Mouse (Mus musculus): Measurements from ENCODE around the gene Rhoj.
"Not testable (repeated sequence)": the region's sequence is repeated elsewhere in the genome, so short reads cannot be mapped to it uniquely, and the experiment has no call there.

The Rhoj gene

GRCm38 (mm10) chr12:75349537-75349936 lies 41.4 kb downstream of the Rhoj start:
- DNase-seq (ENCODE audit: low spot score in 2 of 2), result not testable (repeated sequence)

DNA sequence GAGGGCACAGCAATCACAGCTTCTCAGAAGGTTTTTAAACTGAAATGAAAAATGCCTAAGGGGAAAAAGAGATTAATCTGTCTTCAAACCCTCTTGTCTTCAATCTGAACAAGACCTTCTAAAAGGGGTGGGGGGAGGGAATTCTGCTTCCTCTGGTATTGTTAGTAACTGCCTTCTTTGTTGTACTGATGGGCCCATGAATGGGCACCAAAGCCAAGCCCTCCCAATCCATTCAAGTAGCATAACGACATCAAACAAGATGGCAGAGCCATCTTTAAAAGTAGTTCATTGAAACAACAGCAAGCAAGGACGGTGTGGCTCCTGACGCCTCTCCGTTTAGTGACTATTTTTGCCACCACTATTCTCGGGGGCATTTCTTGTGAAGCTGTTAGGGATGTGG lies 42.6 kb downstream of the Rhoj start:
- no peak for DNase-seq (ENCODE audit: low spot score in 2 of 2)

- no peak for DNase-seq (ENCODE audit: low spot score in 2 of 2)
Observed at GRCm38 (mm10) chr12:75351846-75352245, 43.7 kb downstream of the Rhoj start.

DNA sequence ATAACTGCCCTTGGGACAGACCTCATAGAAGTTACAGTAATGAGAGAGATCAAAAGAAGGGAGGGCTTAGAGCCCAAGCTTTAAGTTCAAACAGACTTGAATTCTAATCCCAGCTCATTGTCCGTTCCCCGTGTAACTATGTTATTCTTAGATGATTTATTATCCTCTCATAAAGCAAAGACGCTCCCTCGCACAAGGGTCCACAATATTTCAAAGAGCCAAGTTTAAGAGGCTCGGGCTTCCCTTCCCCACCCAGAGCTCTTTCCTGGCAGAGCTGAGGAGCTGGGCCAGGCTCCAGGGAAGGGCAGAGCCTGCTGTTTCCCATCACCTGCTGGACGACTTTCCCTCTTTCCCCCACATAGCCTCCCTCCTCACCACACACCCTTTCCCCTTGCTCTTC lies 44.3 kb downstream of the Rhoj start:
- no peak for DNase-seq (ENCODE audit: low spot score in 2 of 2)

- DNase-seq (ENCODE audit: low spot score in 2 of 2), result no peak
Observed at GRCm38 (mm10) chr12:75354354-75354753, 46.2 kb downstream of the Rhoj start.

- no peak for DNase-seq (ENCODE audit: low spot score in 2 of 2)
Observed at GRCm38 (mm10) chr12:75357781-75358180, 49.7 kb downstream of the Rhoj start.

DNA sequence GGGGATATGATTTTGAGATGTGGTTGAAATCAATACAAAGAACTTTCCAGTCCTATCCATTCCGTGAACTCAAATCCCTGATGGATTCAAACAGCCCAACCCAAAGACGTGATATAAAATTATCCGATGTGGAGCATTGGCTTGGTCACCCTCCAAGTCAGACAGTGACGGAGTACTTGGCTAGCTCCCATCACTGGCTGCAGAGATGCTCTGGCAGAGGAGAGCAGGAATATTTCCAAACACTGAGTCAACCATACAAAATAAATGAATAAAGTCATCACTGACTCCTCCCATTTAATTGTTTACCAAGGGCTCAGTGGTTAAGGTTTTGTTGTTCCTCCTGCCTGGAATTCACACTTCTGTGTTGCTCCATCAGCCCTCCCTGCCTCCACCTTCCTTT lies 50.6 kb downstream of the Rhoj start:
- DNase-seq (ENCODE audit: low spot score in 2 of 2), result no peak

DNA sequence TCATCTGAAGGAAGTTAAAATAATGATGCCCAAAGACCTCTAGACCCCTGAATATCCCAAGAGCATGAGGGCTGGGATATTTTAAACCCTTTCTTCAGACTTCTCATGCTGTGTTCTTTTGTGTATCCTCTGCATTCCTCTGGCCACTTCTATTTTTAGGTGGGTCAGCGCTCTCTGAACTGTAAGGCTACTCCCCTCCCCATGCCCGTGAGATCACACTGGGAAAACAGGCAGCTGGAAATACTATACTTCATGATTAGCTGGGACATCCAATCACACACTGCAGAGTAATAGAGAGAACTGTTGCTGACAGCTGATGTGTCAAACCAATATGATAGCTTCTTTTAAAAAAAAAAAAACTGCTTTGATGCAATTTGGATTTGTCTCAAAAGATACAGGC lies 51.4 kb downstream of the Rhoj start:
- DNase-seq (ENCODE audit: low spot score in 2 of 2), result no peak

- no peak for DNase-seq (ENCODE audit: low spot score in 2 of 2)
Observed at GRCm38 (mm10) chr12:75359921-75360482, 51.9 kb downstream of the Rhoj start.

- DNase-seq (ENCODE audit: low spot score in 2 of 2), result no peak
Observed at GRCm38 (mm10) chr12:75362456-75362855, 54.3 kb downstream of the Rhoj start.

GRCm38 (mm10) chr12:75364416-75364815 lies 56.3 kb downstream of the Rhoj start:
- no peak for DNase-seq (ENCODE audit: low spot score in 2 of 2)

DNA sequence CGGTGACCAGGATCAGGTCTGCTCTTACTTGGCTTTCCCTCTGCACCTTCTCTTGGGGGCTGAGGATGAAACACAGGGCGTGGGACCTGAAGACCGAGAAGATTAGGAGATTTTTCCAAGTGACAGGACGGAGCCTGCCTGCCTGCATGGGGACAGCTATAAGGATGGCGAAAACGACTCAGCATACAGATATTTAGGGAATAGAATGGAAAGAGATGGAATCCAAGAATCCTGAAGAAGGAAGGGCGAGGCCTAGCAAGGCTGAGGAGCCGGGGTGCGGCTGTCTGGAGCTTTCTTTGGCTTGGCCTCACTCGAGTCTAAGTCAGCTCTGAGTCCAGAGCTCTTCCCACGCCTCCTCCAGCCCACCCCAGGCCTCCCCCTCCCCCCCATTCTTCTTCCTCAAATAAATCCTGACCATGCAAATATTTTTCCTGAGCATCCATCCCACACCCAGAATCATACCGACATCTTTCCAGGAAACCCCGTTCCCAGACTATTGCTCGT lies 57.6 kb downstream of the Rhoj start:
- no peak for DNase-seq (ENCODE audit: low spot score in 2 of 2)

DNA sequence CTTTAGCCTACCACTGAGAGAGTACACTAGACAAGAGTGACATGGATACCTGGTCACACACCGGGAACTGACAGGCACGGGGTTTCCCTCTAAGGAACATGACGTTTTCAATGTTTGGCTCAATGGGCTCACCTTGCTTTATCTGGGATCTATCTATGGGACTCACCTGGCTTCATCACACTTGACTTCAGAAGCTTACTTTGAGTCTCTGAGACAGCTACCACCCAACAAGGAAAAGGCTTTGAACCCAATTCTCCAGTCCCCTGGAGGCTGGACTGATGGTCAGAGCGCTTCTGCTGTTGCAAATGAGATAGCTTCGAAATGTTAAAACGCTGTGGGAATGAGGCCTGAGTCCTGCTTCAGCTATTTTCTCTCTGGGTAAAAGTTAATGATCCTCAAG lies 59.2 kb downstream of the Rhoj start:
- DNase-seq (ENCODE audit: low spot score in 2 of 2), result no peak

GRCm38 (mm10) chr12:75368527-75368926 lies 60.4 kb downstream of the Rhoj start:
- DNase-seq (ENCODE audit: low spot score in 2 of 2), result no peak

GRCm38 (mm10) chr12:75369418-75369851 lies 61.3 kb downstream of the Rhoj start:
- DNase-seq (ENCODE audit: low spot score in 2 of 2), result no peak

DNA sequence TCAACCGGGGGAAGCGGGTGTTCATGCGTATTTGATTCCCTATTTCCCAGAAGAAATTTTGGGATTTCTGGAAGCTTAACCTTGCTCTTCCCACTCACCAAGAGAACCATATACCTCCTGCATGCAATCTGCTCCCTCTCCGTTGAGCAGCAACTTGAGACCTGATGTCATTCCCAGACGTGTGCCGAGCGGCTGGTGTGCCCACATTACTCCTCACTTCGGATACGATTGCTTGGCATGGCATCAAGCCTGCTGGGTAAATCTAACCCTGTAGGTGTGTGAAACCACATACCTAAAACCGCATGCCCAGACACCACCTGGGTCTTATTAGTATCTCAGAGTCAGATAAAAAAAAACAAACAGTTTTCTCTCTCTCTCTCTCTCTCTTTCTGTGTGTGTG lies 66.3 kb downstream of the Rhoj start:
- no peak for DNase-seq (ENCODE audit: low spot score in 2 of 2)

- no peak for DNase-seq (ENCODE audit: low spot score in 2 of 2)
Observed at GRCm38 (mm10) chr12:75375060-75375459, 66.9 kb downstream of the Rhoj start.

DNA sequence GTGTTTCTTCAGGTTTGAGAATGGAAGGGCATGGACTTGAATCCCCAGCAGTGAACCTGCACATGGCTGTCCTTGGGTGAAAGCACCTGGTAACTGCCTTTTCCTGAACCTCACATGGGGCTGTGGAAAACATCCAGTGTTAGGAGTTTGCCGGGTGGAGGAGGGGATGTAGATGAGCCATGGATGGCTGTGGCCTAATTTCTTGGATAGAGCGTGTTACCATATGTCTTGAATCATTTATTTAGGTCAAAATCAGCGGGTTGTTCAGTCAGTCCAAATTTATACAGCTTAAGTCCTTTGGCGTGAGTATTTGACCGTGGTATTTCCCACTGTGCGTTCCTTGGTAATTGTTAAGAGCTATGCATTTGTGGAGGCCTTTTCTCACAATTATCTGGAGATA lies 68.0 kb downstream of the Rhoj start:
- no peak for DNase-seq (ENCODE audit: low spot score in 2 of 2)

- no peak for DNase-seq (ENCODE audit: low spot score in 2 of 2)
Observed at GRCm38 (mm10) chr12:75386731-75387130, 78.6 kb downstream of the Rhoj start.

DNA sequence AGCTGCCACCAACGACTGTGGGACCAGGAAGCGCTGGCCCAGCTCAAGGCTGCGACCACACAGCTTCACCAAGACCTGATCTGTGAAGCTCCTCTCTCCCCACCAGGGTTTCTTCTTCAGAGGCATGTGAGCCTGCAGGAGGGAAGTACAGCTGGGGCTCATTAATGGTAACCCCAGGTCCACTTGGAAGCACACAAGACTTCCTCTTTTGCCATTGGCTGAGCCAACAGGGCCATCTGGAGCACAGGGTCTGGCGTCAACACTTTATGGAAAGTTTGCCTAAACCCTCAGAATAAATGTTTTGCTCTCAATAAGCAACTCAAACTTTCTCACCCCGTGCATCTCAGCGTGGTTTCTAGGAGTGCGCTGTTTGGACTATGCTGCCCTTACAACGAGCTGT lies 79.0 kb downstream of the Rhoj start:
- DNase-seq (ENCODE audit: low spot score in 2 of 2), result no peak

DNA sequence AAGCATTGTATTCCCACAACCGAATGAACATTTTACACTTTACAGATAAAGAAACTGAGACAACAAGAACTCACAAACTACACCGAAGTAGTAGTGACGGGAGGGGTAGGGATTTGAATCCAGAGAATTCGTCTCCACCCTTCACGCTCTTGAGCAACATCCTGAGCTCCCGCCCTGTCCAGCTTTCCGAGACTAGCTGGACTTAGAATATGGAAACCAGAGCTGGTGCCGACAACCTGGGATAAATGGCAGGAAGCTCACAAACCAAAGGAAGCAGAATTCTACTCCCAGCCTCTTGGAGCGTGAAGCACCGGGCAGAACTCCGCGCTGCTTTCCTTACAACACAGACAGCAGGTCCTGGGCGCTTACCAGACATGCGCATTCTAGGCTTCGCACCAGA lies 79.7 kb downstream of the Rhoj start:
- DNase-seq (ENCODE audit: low spot score in 2 of 2), result no peak

- DNase-seq (ENCODE audit: low spot score in 2 of 2), result no peak
Observed at GRCm38 (mm10) chr12:75388521-75388920, 80.4 kb downstream of the Rhoj start.

- no peak for DNase-seq (ENCODE audit: low spot score in 2 of 2)
Observed at GRCm38 (mm10) chr12:75389308-75390135, 81.4 kb downstream of the Rhoj start.
